Mouse (Mus musculus): ENCODE results near the gene Coq9. TPM values are rescaled to one million over a fixed set of nuclear protein-coding genes. Genes with fewer than 3 reads are reported as not detected.

Coq9 gene
- polyA plus RNA-seq (2012; rRNA removed) = 52.1 and 74.1 TPM in 2 replicates

DNA sequence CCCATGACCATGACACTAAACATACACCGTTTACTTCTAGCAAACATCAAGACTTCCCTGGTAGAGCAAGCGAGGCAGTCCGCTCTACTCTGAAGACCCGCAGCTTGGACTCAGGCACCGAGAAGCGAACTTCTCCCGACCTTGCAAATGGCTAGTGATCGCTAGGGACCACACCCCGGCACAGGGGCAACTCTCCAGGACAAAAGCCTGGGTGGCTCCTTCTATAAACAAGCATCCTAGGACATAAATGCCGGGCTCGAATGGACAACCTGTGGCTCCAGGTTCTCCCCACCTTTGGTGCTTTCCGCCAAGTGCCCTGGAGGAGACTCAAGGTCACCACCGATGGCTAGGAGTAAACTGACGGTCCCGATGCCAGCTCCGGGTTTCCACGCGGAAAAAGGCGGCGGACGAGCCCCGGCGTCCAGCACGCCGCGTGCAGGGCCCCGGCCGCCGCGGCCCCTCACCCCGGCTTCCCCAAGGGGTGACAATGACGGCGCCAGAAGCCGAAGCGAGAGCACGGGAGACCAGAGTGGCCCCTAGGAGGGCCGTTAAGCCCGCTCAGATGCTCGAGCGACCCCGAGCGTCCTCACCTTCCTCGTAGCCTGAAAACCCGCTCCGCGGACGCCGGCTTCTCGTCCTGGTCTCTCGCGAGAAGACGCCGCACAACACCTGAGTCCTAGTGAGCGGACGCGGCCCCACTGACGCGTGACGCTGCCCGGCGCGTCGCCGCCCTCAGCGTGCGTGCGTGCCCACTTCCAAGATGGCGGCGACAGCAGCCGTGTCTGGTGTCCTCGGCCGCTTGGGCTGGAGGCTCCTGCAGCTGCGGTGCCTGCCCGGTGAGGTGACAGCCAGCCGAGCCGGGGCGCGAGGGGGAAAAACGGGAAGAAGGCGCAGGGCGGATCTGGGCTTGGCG, at the start of gene Coq9, which contains the start of gene Ciapin1:
TSS of gene Coq9 (plus strand) at position 660 of the 913 bp plus-strand sequence.
TSS of gene Ciapin1 (minus strand) at position 697 of the 913 bp plus-strand sequence.
- peak; percentile 91 for TF ChIP-seq POLR2A (IDR thresholded peaks at IDR 0.05; ENCODE audit: control insufficient read depth, low read depth, low read length)
- no peak for TF ChIP-seq CTCF (IDR thresholded peaks at IDR 0.05; ENCODE audit: control insufficient read depth, insufficient read depth, insufficient replicate concordance, low read depth, low read length)

DNA sequence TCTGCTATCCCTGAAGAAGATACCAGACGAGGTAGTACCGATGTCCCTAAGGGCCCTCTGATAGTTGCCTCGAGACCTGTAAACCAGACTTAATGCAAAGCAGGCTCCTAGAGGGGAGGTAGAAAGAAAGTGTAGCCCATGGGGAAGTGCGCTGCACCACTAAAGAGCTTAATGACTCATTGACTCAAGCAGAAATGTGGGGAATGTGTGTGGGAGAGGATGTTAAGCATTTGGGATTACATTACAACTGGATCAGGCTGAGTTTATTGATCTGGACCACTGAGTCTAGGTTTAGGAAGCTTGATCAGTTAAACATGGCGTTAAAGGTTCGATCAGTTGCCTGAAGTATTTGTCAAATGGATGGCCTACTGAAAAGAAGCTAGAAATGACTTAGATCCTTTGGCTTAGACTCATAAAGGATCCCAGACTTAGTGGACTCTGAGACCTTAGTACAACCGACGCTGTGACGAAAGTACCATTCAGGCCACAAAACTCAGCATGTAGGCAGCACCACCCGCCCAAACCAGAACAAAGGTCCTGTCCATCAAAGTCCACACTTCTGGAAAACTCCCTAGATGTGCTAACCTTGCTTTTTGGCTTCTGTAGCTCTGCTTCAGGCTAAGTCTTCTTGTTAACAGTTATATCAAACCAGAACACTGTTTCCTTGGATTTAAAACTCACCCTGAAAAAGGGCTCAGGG, 48.7 kb upstream of the Coq9 start:
- H3K27me3 ChIP-seq (ENCODE audit: control insufficient read depth, insufficient read depth, low read length) = no peaks in the 10 kb centered on the region
- H3K27ac ChIP-seq (ENCODE audit: control insufficient read depth, insufficient read depth, low read depth, low read length) = no peak overlapping the region
- no peak overlapping the region for H3K4me3 ChIP-seq (ENCODE audit: control insufficient read depth, low read depth, low read length)
- no peak for TF ChIP-seq POLR2A (IDR thresholded peaks at IDR 0.05; ENCODE audit: control insufficient read depth, low read depth, low read length)
- TF ChIP-seq CTCF (IDR thresholded peaks at IDR 0.05; ENCODE audit: control insufficient read depth, insufficient read depth, insufficient replicate concordance, low read depth, low read length) = no peak
- H3K4me1 ChIP-seq (ENCODE audit: control insufficient read depth, insufficient read depth, low read length) = peaks cover 4% of the 10 kb centered on the region; the same call in 1 of the 2 replicates
- no peaks in the 10 kb centered on the region for H3K36me3 ChIP-seq (ENCODE audit: control insufficient read depth, insufficient read depth, low read length)

More for the DNA sequence above, at the start of gene Coq9, which contains the start of gene Ciapin1:
- H3K4me1 ChIP-seq (ENCODE audit: control insufficient read depth, insufficient read depth, low read length) = peaks cover 4% of the 10 kb centered on the region
- no peaks in the 10 kb centered on the region for H3K27me3 ChIP-seq (ENCODE audit: control insufficient read depth, insufficient read depth, low read length)
- H3K36me3 ChIP-seq (ENCODE audit: control insufficient read depth, insufficient read depth, low read length) = no peaks in the 10 kb centered on the region
- H3K4me3 ChIP-seq (ENCODE audit: control insufficient read depth, low read depth, low read length) = peak within 1 kb of the TSS; percentile 94
- peak within 1 kb of the TSS; percentile 88 for H3K27ac ChIP-seq (ENCODE audit: control insufficient read depth, insufficient read depth, low read depth, low read length)

DNA sequence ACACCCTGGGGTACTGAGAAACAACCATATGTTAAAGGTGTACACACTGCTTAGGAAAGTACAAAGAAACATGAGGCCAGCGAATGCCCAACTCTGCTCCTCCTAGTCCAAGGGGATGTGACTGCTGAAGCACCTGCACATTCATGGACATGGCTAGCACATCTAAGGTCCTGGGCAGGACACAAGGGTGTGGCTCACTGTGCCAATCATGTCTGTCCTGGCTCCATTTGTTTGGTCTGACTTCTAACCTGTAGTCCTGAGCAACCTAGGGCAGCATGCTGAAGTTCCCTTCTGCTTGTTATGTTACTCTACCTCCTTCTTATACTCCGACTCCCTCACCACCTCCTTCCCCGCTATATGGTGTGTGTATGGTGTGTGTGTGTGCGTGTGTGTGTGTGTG, 43.8 kb upstream of the Coq9 start:
- Histone ChIP-seq H3K27me3 (ENCODE audit: control insufficient read depth, insufficient read depth, low read length) (no peaks in the 10 kb centered on the region), H3K36me3 (ENCODE audit: control insufficient read depth, insufficient read depth, low read length) (no peaks in the 10 kb centered on the region), H3K4me1 (ENCODE audit: control insufficient read depth, insufficient read depth, low read length) (no peaks in the 10 kb centered on the region), H3K4me3 (ENCODE audit: control insufficient read depth, low read depth, low read length) (no peak overlapping the region), H3K27ac (ENCODE audit: control insufficient read depth, insufficient read depth, low read depth, low read length) (no peak overlapping the region)
- TF ChIP-seq CTCF (IDR thresholded peaks at IDR 0.05; ENCODE audit: control insufficient read depth, insufficient read depth, insufficient replicate concordance, low read depth, low read length) = no peak
- TF ChIP-seq POLR2A (IDR thresholded peaks at IDR 0.05; ENCODE audit: control insufficient read depth, low read depth, low read length) = no peak

DNA sequence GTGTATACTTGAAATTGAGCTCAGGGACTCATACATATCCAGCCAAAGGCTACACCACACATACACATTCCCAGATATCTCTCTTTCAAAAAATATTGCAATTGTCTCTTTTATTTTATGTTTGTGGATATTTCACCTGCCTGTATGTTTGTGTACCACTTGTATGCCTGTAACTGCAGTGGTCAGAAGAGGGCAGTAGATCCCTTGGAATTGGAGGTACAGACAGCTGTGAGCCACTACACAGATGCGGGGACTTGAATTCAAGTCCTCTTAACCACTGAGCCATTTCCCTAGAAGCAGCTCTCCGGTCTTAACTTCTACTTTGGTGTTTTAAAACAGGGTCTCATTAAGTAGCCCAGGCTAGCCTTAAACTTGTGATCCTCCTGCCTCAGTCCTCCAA, 43.3 kb upstream of the Coq9 start:
- Histone ChIP-seq H3K27ac (ENCODE audit: control insufficient read depth, insufficient read depth, low read depth, low read length) (no peak overlapping the region), H3K27me3 (ENCODE audit: control insufficient read depth, insufficient read depth, low read length) (no peaks in the 10 kb centered on the region), H3K36me3 (ENCODE audit: control insufficient read depth, insufficient read depth, low read length) (no peaks in the 10 kb centered on the region), H3K4me3 (ENCODE audit: control insufficient read depth, low read depth, low read length) (no peak overlapping the region), H3K4me1 (ENCODE audit: control insufficient read depth, insufficient read depth, low read length) (no peaks in the 10 kb centered on the region)
- no peak for TF ChIP-seq POLR2A (IDR thresholded peaks at IDR 0.05; ENCODE audit: control insufficient read depth, low read depth, low read length)
- no peak for TF ChIP-seq CTCF (IDR thresholded peaks at IDR 0.05; ENCODE audit: control insufficient read depth, insufficient read depth, insufficient replicate concordance, low read depth, low read length)

GRCm38 (mm10) chr8:94800278-94800968, 37.7 kb upstream of the Coq9 start:
- H3K36me3 ChIP-seq (ENCODE audit: control insufficient read depth, insufficient read depth, low read length) = no peaks in the 10 kb centered on the region
- no peaks in the 10 kb centered on the region for H3K27me3 ChIP-seq (ENCODE audit: control insufficient read depth, insufficient read depth, low read length)
- no peaks in the 10 kb centered on the region for H3K4me1 ChIP-seq (ENCODE audit: control insufficient read depth, insufficient read depth, low read length)
- no peak overlapping the region for H3K4me3 ChIP-seq (ENCODE audit: control insufficient read depth, low read depth, low read length)
- no peak overlapping the region for H3K27ac ChIP-seq (ENCODE audit: control insufficient read depth, insufficient read depth, low read depth, low read length)
- TF ChIP-seq POLR2A (IDR thresholded peaks at IDR 0.05; ENCODE audit: control insufficient read depth, low read depth, low read length) (no peak), CTCF (IDR thresholded peaks at IDR 0.05; ENCODE audit: control insufficient read depth, insufficient read depth, insufficient replicate concordance, low read depth, low read length) (no peak)

DNA sequence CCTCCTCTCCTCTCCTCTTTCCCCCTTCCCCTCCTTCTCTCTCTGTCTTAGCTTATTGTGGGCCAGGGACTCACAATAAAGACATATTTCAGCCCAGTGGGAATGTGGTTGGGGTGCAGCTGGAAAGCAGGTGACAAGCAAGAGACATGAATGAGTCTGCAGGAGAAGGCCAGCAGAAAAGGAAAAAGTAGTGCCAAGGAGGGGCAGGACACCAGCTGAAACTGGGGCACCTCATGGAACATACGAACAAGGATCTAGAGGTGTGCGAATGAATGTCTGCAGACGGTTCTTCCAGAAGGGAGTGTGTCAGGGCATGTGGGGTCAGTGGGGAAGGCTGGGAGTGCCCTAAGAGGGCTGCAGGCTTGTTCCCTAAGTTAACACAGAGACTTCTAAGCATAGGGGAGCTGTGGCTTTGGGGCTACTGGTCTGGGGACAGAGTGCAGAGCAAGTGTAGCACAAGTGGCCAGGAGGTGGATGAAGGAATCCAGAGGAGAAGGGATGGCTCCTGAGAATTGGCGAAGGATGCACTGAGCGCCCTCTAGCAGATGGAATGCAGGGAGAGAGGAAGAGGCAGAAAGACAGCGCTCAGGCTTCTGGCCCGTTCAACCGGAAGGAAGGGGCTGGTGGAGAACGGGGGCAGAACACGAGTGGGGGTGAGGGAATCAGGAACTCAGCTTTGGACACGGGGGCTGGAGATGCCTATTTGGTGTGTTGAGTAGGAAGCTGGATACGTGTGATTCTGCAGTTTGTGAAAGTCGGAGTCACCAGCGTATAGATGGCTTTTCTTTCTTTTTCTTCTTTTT, 36.6 kb upstream of the Coq9 start:
- Histone ChIP-seq H3K4me1 (ENCODE audit: control insufficient read depth, insufficient read depth, low read length) (no peaks in the 10 kb centered on the region), H3K4me3 (ENCODE audit: control insufficient read depth, low read depth, low read length) (peak overlapping the region; percentile 3; the same call in 1 of the 2 replicates), H3K27me3 (ENCODE audit: control insufficient read depth, insufficient read depth, low read length) (no peaks in the 10 kb centered on the region), H3K27ac (ENCODE audit: control insufficient read depth, insufficient read depth, low read depth, low read length) (no peak overlapping the region), H3K36me3 (ENCODE audit: control insufficient read depth, insufficient read depth, low read length) (no peaks in the 10 kb centered on the region)
- TF ChIP-seq POLR2A (IDR thresholded peaks at IDR 0.05; ENCODE audit: control insufficient read depth, low read depth, low read length) (no peak), CTCF (IDR thresholded peaks at IDR 0.05; ENCODE audit: control insufficient read depth, insufficient read depth, insufficient replicate concordance, low read depth, low read length) (peak; percentile 41; the same call in 1 of the 2 replicates)

All from testis, adult 2 months (tissue).